Mouse (Mus musculus): ENCODE measurements around the gene Slc22a8.

GRCm38 (mm10) chr19:8605241-8605558 is 14.1 kb downstream of the Slc22a8 start:
- TF ChIP-seq CTCF (IDR thresholded peaks at IDR 0.05; ENCODE audit: low read depth) (no peak), EP300 (IDR thresholded peaks at IDR 0.05; ENCODE audit: low read depth) (peak; percentile 87)

Measured in liver, postnatal 0 days (tissue).